Mouse (Mus musculus) hindbrain, postnatal 0 days (tissue): ENCODE measurements around the gene Gm37240. TPM values are rescaled to one million over a fixed set of nuclear protein-coding genes. Genes with fewer than 3 reads are reported as not detected.

Experiments used
- ATAC-seq: fragments of 200-750 bp; cut with Nextera tagmentation; 2 replicates; pipeline ENCODE4 v1.8.0; 2017; ENCODE audit warnings: mild to moderate bottlenecking, moderate TSS enrichment, moderate library complexity
- DNase-seq: peaks from one replicate; pipeline ENCODE4 v3.0.0-alpha.2; 2015; ENCODE audit warnings: low spot score
- H3K27ac ChIP-seq: fragments of 300-500 bp; sonication (generic); 2 replicates; pipeline ENCODE4 v1.5.1; 2014; ENCODE audit warnings: mild to moderate bottlenecking
- H3K27me3 ChIP-seq: fragments of 300-500 bp; sonication (generic); 2 replicates; pipeline ENCODE4 v1.6.1; 2014; ENCODE audit warnings: low read length, mixed read lengths; ENCODE audit not compliant: insufficient read depth
- H3K36me3 ChIP-seq: fragments of 300-500 bp; sonication (generic); 2 replicates; pipeline ENCODE4 v1.6.1; 2014; ENCODE audit warnings: low read length, mixed read lengths; ENCODE audit not compliant: insufficient read depth
- H3K4me1 ChIP-seq: fragments of 300-500 bp; sonication (generic); 2 replicates; pipeline ENCODE4 v1.6.1; 2014; ENCODE audit warnings: antibody characterized with exemption, low read length, mixed read lengths; ENCODE audit not compliant: insufficient read depth
- H3K4me2 ChIP-seq: fragments of 300-500 bp; sonication (generic); 2 replicates; pipeline ENCODE4 v1.6.1; 2014; ENCODE audit warnings: low read depth, mild to moderate bottlenecking, low read length, moderate library complexity, mixed read lengths
- H3K4me3 ChIP-seq: fragments of 300-500 bp; sonication (generic); 2 replicates; pipeline ENCODE4 v1.5.1; 2014; ENCODE audit warnings: low read length
- H3K9ac ChIP-seq: fragments of 300-500 bp; sonication (generic); replicated peaks from 2 replicates; pipeline ENCODE4 v1.6.1; 2014; ENCODE audit warnings: mild to moderate bottlenecking, low read length, moderate library complexity, mixed read lengths
- H3K9me3 ChIP-seq: fragments of 300-500 bp; sonication (generic); 2 replicates; pipeline ENCODE4 v1.6.1; 2016; ENCODE audit warnings: low read length, mixed read lengths
- CTCF ChIP-seq: IDR thresholded peaks from 2 replicates; pipeline ENCODE4 v1.5.1; 2016; ENCODE audit warnings: antibody characterized with exemption, control low read depth, low read depth
- WGBS: fragments of 180-500 bp; shearing (Covaris S2); extraction: QIAGEN DNeasy Blood & Tissue Kit; methylation state at CpG from one replicate; pipeline ENCODE4 v1.1.7; 2014; 5-methylcytosine and 5-hydroxymethylcytosine counted together
- polyA plus RNA-seq: library from polyadenylated mRNA; unstranded; fragments of >200 nt; fragmentation: Nextera tagmentation; extraction: Ambion mirVana; gene quantifications from 2 replicates; pipeline ENCODE4 v1.2.1, GENCODE M21; 2015
- total RNA-seq: library from RNA; depleted of rRNA; stranded (reverse); fragments of >200 nt; gene quantifications from 2 replicates; pipeline ENCODE4 v1.2.3, GENCODE M21; 2014

The Gm37240 gene
- total and polyA plus RNA-seq, 2 experiments from 2014 or later = 1.5 TPM; not detected in 1

- Histone ChIP-seq H3K9ac (no peak overlapping the region), H3K4me3 (no peak overlapping the region), H3K4me2 (no peak overlapping the region), H3K27ac (no peak overlapping the region), H3K9me3 (no peaks in the 10 kb centered on the region), H3K27me3 (no peaks in the 10 kb centered on the region), H3K36me3 (no peaks in the 10 kb centered on the region), H3K4me1 (no peaks in the 10 kb centered on the region)
- TF ChIP-seq CTCF = no peak
- DNase-seq (no peak), ATAC-seq (no peak)
- 96% methylated on average over 7 of the region's 7 CpGs for WGBS
Observed at GRCm38 (mm10) chr3:84619056-84619455, 1268.3 kb downstream of the Gm37240 start.

- no peak for TF ChIP-seq CTCF
- no peak overlapping the region for H3K27ac ChIP-seq
- no peak for ATAC-seq
- DNase-seq = no peak
- no peak overlapping the region for H3K4me3 ChIP-seq
- H3K4me2 ChIP-seq = no peak overlapping the region
- H3K9ac ChIP-seq = no peak overlapping the region
- no peaks in the 10 kb centered on the region for H3K36me3 ChIP-seq
- H3K9me3 ChIP-seq = no peaks in the 10 kb centered on the region
- no peaks in the 10 kb centered on the region for H3K27me3 ChIP-seq
- no peaks in the 10 kb centered on the region for H3K4me1 ChIP-seq
- WGBS = 97% methylated on average over 2 of the region's 2 CpGs
Observed at GRCm38 (mm10) chr3:84618627-84619026, 1268.7 kb downstream of the Gm37240 start.

GRCm38 (mm10) chr3:84615856-84616225, 1271.5 kb downstream of the Gm37240 start:
- no peak for TF ChIP-seq CTCF
- Histone ChIP-seq H3K4me1 (no peaks in the 10 kb centered on the region), H3K4me2 (no peak overlapping the region), H3K27me3 (no peaks in the 10 kb centered on the region), H3K9me3 (no peaks in the 10 kb centered on the region), H3K4me3 (no peak overlapping the region), H3K36me3 (no peaks in the 10 kb centered on the region), H3K27ac (no peak overlapping the region), H3K9ac (no peak overlapping the region)
- DNase-seq (no peak), ATAC-seq (no peak)
- WGBS = 32% methylated on average over 7 of the region's 7 CpGs

- peak; percentile 87 for DNase-seq
- peak; percentile 80 for TF ChIP-seq CTCF
- WGBS = 30% methylated on average over 5 of the region's 5 CpGs
Observed at GRCm38 (mm10) chr3:84615050-84615855, 1272.1 kb downstream of the Gm37240 start.

GRCm38 (mm10) chr3:84610183-84610710, 1277.1 kb downstream of the Gm37240 start:
- no peak for ATAC-seq
- H3K4me1 ChIP-seq = no peaks in the 10 kb centered on the region

More at GRCm38 (mm10) chr3:84615050-84615855, 1272.1 kb downstream of the Gm37240 start:
- H3K9me3 ChIP-seq = no peaks in the 10 kb centered on the region
- 0 out of 2 replicates have a peak, but pooled peaks have one; percentile 55 for ATAC-seq
- H3K9ac ChIP-seq = no peak overlapping the region
- no peaks in the 10 kb centered on the region for H3K4me1 ChIP-seq
- H3K27me3 ChIP-seq = no peaks in the 10 kb centered on the region
- no peaks in the 10 kb centered on the region for H3K36me3 ChIP-seq
- no peak overlapping the region for H3K4me2 ChIP-seq
- H3K27ac ChIP-seq = no peak overlapping the region
- no peak overlapping the region for H3K4me3 ChIP-seq

GRCm38 (mm10) chr3:84603212-84603611, 1284.1 kb downstream of the Gm37240 start:
- no peak overlapping the region for H3K27ac ChIP-seq
- DNase-seq (no peak), ATAC-seq (no peak)
- H3K4me2 ChIP-seq = no peak overlapping the region
- TF ChIP-seq CTCF = no peak
- no peaks in the 10 kb centered on the region for H3K4me1 ChIP-seq
- H3K9me3 ChIP-seq = no peaks in the 10 kb centered on the region
- WGBS = 82% methylated on average over 6 of the region's 9 CpGs
- no peak overlapping the region for H3K4me3 ChIP-seq
- no peak overlapping the region for H3K9ac ChIP-seq
- H3K36me3 ChIP-seq = no peaks in the 10 kb centered on the region
- H3K27me3 ChIP-seq = no peaks in the 10 kb centered on the region

More at GRCm38 (mm10) chr3:84610183-84610710, 1277.1 kb downstream of the Gm37240 start:
- Histone ChIP-seq H3K4me2 (no peak overlapping the region), H3K36me3 (no peaks in the 10 kb centered on the region), H3K27ac (no peak overlapping the region), H3K9me3 (no peaks in the 10 kb centered on the region), H3K27me3 (no peaks in the 10 kb centered on the region), H3K9ac (no peak overlapping the region), H3K4me3 (no peak overlapping the region)
- WGBS = 65% methylated on average over 9 of the region's 9 CpGs
- DNase-seq = no peak
- TF ChIP-seq CTCF = no peak

GRCm38 (mm10) chr3:84602759-84603158, 1284.6 kb downstream of the Gm37240 start:
- no peaks in the 10 kb centered on the region for H3K4me1 ChIP-seq
- ATAC-seq (no peak), DNase-seq (no peak)
- no peak overlapping the region for H3K4me2 ChIP-seq
- no peak overlapping the region for H3K9ac ChIP-seq
- H3K27me3 ChIP-seq = no peaks in the 10 kb centered on the region
- 97% methylated on average over 2 of the region's 2 CpGs for WGBS
- no peak overlapping the region for H3K4me3 ChIP-seq
- H3K27ac ChIP-seq = no peak overlapping the region
- TF ChIP-seq CTCF = no peak
- H3K9me3 ChIP-seq = no peaks in the 10 kb centered on the region
- H3K36me3 ChIP-seq = no peaks in the 10 kb centered on the region
